Mouse (Mus musculus) liver, embryonic 12.5 days (tissue): ENCODE results near the gene Cd300lf. TPM values are rescaled to one million over a fixed set of nuclear protein-coding genes. Genes with fewer than 3 reads are reported as not detected.

Experiments used
- ATAC-seq: fragments of 200-750 bp; cut with Nextera tagmentation; 2 replicates; pipeline ENCODE4 v1.8.0; 2017; ENCODE audit warnings: moderate number of reproducible peaks, mild to moderate bottlenecking, moderate library complexity
- H3K27ac ChIP-seq: fragments of 300-500 bp; sonication (generic); 2 replicates; pipeline ENCODE4 v1.5.1; 2016; ENCODE audit warnings: mild to moderate bottlenecking
- H3K27me3 ChIP-seq: fragments of 300-500 bp; sonication (generic); replicated peaks from 2 replicates; pipeline ENCODE4 v1.6.1; 2016; ENCODE audit warnings: mild to moderate bottlenecking, moderate library complexity
- H3K36me3 ChIP-seq: fragments of 300-500 bp; sonication (generic); 2 replicates; pipeline ENCODE4 v1.6.1; 2016; ENCODE audit warnings: mild to moderate bottlenecking, moderate library complexity
- H3K4me1 ChIP-seq: fragments of 300-500 bp; sonication (generic); 2 replicates; pipeline ENCODE4 v1.6.1; 2016
- H3K4me2 ChIP-seq: fragments of 300-500 bp; sonication (generic); 2 replicates; pipeline ENCODE4 v1.6.1; 2016; ENCODE audit warnings: mild to moderate bottlenecking, moderate library complexity
- H3K4me3 ChIP-seq: fragments of 300-500 bp; sonication (generic); 2 replicates; pipeline ENCODE4 v1.5.1; 2016; ENCODE audit warnings: mild to moderate bottlenecking, moderate library complexity
- H3K9ac ChIP-seq: fragments of 300-500 bp; sonication (generic); 2 replicates; pipeline ENCODE4 v1.6.1; 2016; ENCODE audit warnings: mild to moderate bottlenecking, moderate library complexity
- H3K9me3 ChIP-seq: fragments of 300-500 bp; sonication (generic); replicated peaks from 2 replicates; pipeline ENCODE4 v1.6.1; 2016; ENCODE audit warnings: mild to moderate bottlenecking, moderate library complexity
- WGBS: fragments of 180-500 bp; shearing (Covaris S2); methylation state at CpG from one replicate; pipeline ENCODE4 v1.1.7; 2016; ENCODE audit not compliant: insufficient replicate concordance; 5-methylcytosine and 5-hydroxymethylcytosine counted together
- polyA plus RNA-seq: library from polyadenylated mRNA; unstranded; fragments of >200 nt; fragmentation: Nextera tagmentation; extraction: Ambion mirVana; gene quantifications from 2 replicates; pipeline ENCODE4 v1.2.1, GENCODE M21; 2016

Gene Cd300lf
- polyA plus RNA-seq, 1 experiment from 2014 or later: 1.3 TPM

GRCm38 (mm10) chr11:115129508-115130126 lies 4.2 kb downstream of the Cd300lf start:
- Histone ChIP-seq H3K4me3 (no peak overlapping the region), H3K9me3 (no peaks in the 10 kb centered on the region), H3K27me3 (no peaks in the 10 kb centered on the region; the same call in 1 of the 2 replicates), H3K4me1 (no peaks in the 10 kb centered on the region), H3K27ac (no peak overlapping the region), H3K36me3 (no peaks in the 10 kb centered on the region), H3K9ac (no peak overlapping the region), H3K4me2 (no peak overlapping the region)
- 76% methylated on average over 13 of the region's 13 CpGs for WGBS
- ATAC-seq: no peak

GRCm38 (mm10) chr11:115128483-115128882 lies 5.3 kb downstream of the Cd300lf start:
- Histone ChIP-seq H3K4me1 (no peaks in the 10 kb centered on the region), H3K27me3 (no peaks in the 10 kb centered on the region; the same call in 1 of the 2 replicates), H3K36me3 (no peaks in the 10 kb centered on the region), H3K4me3 (no peak overlapping the region), H3K27ac (no peak overlapping the region), H3K9ac (no peak overlapping the region), H3K9me3 (no peaks in the 10 kb centered on the region), H3K4me2 (no peak overlapping the region)
- no peak for ATAC-seq
- 48% methylated on average over 4 of the region's 4 CpGs for whole genome bisulfite sequencing

- WGBS: 41% methylated on average over 9 of the region's 9 CpGs
- H3K9ac ChIP-seq: no peak overlapping the region
- no peaks in the 10 kb centered on the region for H3K4me1 ChIP-seq
- no peak overlapping the region for H3K4me3 ChIP-seq
- no peaks in the 10 kb centered on the region for H3K36me3 ChIP-seq
- H3K4me2 ChIP-seq: no peak overlapping the region
- no peaks in the 10 kb centered on the region for H3K27me3 ChIP-seq
- ATAC-seq: no peak
- H3K27ac ChIP-seq: no peak overlapping the region
- no peaks in the 10 kb centered on the region for H3K9me3 ChIP-seq
These were observed 14.4 kb downstream of the Cd300lf start for GRCm38 (mm10) chr11:115119409-115119808.

GRCm38 (mm10) chr11:115112196-115112595 lies 21.6 kb downstream of the Cd300lf start:
- no peaks in the 10 kb centered on the region for H3K4me1 ChIP-seq
- H3K27ac ChIP-seq: no peak overlapping the region
- H3K9me3 ChIP-seq: no peaks in the 10 kb centered on the region
- H3K36me3 ChIP-seq: no peaks in the 10 kb centered on the region
- H3K9ac ChIP-seq: no peak overlapping the region
- WGBS: 37% methylated on average over 3 of the region's 3 CpGs
- H3K4me3 ChIP-seq: no peak overlapping the region
- no peak overlapping the region for H3K4me2 ChIP-seq
- no peaks in the 10 kb centered on the region for H3K27me3 ChIP-seq
- no peak for ATAC-seq

DNA sequence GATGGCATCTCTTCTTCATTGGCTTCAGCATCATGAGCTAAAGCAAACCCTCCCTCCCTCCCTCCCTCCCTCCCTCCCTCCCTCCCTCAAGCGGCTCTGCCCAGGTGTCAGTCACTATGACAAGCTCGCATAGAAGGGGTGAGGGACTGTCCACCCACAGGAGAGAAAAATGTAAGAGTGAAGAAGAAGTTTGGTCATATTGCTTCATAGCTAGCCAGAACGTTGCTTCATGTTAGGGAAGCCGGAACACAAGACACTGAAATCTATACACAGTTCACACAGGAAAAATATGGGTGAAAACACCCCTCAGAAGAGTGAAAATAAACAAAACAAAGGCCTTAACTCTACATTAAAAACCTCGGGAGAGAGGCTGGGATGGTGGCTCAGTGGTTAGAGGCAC lies 23.5 kb downstream of the Cd300lf start:
- H3K4me3 ChIP-seq: no peak overlapping the region

GRCm38 (mm10) chr11:115108176-115108575 lies 25.6 kb downstream of the Cd300lf start:
- no peaks in the 10 kb centered on the region for H3K4me1 ChIP-seq
- 79% methylated on average over 8 of the region's 8 CpGs for WGBS
- no peak overlapping the region for H3K9ac ChIP-seq
- no peaks in the 10 kb centered on the region for H3K9me3 ChIP-seq
- no peak overlapping the region for H3K27ac ChIP-seq
- no peak overlapping the region for H3K4me2 ChIP-seq
- H3K36me3 ChIP-seq: no peaks in the 10 kb centered on the region
- no peaks in the 10 kb centered on the region for H3K27me3 ChIP-seq
- no peak for ATAC-seq
- no peak overlapping the region for H3K4me3 ChIP-seq

More for the DNA sequence above, 23.5 kb downstream of the Cd300lf start:
- WGBS: 52% methylated on average over 4 of the region's 5 CpGs
- no peaks in the 10 kb centered on the region for H3K9me3 ChIP-seq
- no peaks in the 10 kb centered on the region for H3K4me1 ChIP-seq
- no peak overlapping the region for H3K4me2 ChIP-seq
- H3K9ac ChIP-seq: no peak overlapping the region
- no peak for ATAC-seq
- no peak overlapping the region for H3K27ac ChIP-seq
- no peaks in the 10 kb centered on the region for H3K27me3 ChIP-seq
- H3K36me3 ChIP-seq: no peaks in the 10 kb centered on the region

DNA sequence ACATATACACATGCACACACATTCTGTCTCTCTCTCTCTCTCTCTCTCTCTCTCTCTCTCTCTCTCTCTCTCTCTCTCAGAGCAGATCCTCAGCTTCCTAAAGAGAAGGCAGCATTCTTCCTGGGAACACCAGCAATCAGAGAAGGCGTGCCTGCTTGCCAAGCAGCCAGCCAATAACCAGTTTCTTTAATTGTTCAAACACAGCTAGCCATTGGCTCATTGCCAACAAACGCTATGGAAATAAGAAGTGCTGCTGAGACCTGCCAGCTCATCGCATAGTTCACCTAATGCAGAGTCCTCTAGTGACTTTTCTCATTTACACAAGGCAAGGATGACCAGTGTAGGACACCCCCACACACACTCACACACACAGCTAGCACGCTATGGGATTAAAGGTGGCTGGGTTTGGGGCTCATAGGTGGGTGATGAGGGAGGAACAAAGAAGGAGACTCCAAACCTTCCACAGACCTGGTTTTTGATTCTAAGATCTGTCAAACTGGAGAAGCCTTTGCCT lies 26.3 kb downstream of the Cd300lf start:
- no peak overlapping the region for H3K4me2 ChIP-seq
- no peaks in the 10 kb centered on the region for H3K4me1 ChIP-seq
- H3K27me3 ChIP-seq: no peaks in the 10 kb centered on the region
- WGBS: 57% methylated on average over 4 of the region's 4 CpGs
- no peak overlapping the region for H3K27ac ChIP-seq
- no peak for ATAC-seq
- no peak overlapping the region for H3K9ac ChIP-seq
- H3K9me3 ChIP-seq: no peaks in the 10 kb centered on the region
- no peaks in the 10 kb centered on the region for H3K36me3 ChIP-seq
- H3K4me3 ChIP-seq: no peak overlapping the region

GRCm38 (mm10) chr11:115106638-115107037 lies 27.2 kb downstream of the Cd300lf start:
- WGBS: 48% methylated on average over 2 of the region's 2 CpGs
- no peak for ATAC-seq
- H3K4me2 ChIP-seq: no peak overlapping the region

DNA sequence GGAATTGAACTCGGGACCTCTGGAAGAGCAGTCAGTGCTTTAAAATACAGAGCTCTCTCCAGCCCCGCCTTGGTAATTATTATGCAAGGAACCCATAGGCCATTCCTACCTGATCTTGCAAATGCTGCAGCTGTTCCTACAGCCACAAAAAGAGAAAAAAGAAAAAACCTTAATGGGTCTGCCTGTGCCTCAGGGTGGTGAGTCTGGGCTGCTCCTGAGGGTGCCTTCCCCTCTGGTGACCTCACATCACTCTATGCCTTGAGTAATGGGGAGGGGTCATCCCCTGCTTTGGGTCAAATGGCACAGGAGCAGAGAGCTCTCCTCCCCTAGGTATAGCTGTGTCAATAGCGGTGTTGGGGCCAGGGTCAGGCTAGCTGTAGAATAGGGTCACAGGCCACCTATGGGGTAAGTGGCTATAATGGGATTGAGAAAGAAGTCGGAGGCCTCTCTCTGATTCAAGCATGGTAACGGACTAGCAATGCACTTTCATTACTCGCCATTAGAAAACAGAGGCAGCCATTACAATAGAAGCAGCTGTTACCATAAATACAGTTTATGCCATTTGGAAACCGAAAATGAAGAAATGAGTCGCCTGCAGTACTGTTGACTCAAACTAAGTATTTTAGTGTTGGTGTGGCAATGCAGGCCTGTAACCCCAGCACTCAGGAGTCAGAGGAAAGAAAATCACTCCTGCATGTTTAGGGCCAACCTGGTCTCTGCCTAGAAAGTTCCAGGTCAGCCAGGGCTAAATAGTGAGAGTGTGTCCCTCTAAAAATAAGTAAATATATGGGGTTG lies 28.8 kb downstream of the Cd300lf start:
- no peaks in the 10 kb centered on the region for H3K36me3 ChIP-seq
- 66% methylated on average over 8 of the region's 8 CpGs for WGBS
- H3K27ac ChIP-seq: no peak overlapping the region
- no peaks in the 10 kb centered on the region for H3K27me3 ChIP-seq
- no peak overlapping the region for H3K4me3 ChIP-seq
- no peak overlapping the region for H3K4me2 ChIP-seq
- no peak overlapping the region for H3K9ac ChIP-seq
- no peak for ATAC-seq
- H3K9me3 ChIP-seq: no peaks in the 10 kb centered on the region
- H3K4me1 ChIP-seq: no peaks in the 10 kb centered on the region

More at GRCm38 (mm10) chr11:115106638-115107037, 27.2 kb downstream of the Cd300lf start:
- Histone ChIP-seq H3K27me3 (no peaks in the 10 kb centered on the region), H3K27ac (no peak overlapping the region), H3K9me3 (no peaks in the 10 kb centered on the region), H3K4me3 (no peak overlapping the region), H3K36me3 (no peaks in the 10 kb centered on the region), H3K4me1 (no peaks in the 10 kb centered on the region), H3K9ac (no peak overlapping the region)

DNA sequence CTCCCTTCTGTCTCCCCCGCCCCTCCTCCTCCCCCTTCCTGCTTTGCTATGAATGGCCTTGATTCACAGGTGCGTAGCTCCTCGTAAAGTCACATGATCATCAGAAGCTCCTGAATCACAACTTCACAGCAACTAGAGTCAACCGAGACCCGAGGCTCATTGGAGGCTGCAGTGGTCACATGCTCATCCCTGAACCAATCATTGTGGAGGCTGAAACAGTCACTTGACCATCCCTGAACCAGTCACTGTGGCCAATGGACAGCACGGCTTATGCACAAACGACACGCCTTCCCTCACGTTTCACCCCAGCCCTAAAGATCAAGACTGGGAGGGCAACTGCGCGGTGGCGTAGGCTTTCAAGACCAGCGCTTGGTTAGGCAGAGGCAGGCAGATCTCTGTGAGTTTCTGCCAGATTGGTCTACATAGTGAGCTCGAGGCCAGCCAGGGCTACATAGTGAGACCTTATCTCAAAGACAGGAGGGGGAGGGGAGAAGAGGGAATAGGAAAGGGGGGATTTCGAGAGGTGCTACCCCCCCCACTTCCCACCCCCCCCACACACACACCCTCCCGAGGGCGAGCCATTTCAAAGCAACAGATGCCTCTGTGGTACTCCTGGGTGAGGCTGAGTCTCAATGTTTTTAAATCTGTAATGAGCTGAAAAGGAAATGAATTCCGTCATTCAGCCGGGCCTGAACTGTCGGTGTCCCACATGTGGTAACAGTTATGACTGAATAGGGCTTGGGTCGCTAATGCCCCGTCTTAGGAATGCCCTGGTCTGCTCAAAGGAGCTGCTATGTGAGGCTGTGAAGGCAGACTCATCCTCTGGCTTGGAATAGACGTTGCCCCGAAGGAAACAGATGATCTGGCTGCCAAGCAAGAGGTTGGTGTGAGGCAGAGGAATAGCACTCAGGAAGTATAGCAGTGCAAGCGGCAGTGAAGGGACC lies 30.1 kb downstream of the Cd300lf start:
- no peaks in the 10 kb centered on the region for H3K36me3 ChIP-seq
- no peaks in the 10 kb centered on the region for H3K9me3 ChIP-seq
- H3K4me1 ChIP-seq: no peaks in the 10 kb centered on the region
- H3K27me3 ChIP-seq: no peaks in the 10 kb centered on the region
- no peak overlapping the region for H3K27ac ChIP-seq
- H3K4me2 ChIP-seq: no peak overlapping the region
- 71% methylated on average over 25 of the region's 25 CpGs for WGBS
- H3K4me3 ChIP-seq: no peak overlapping the region
- no peak overlapping the region for H3K9ac ChIP-seq
- ATAC-seq: no peak

GRCm38 (mm10) chr11:115102116-115102515 lies 31.7 kb downstream of the Cd300lf start:
- Histone ChIP-seq H3K4me3 (no peak overlapping the region), H3K9ac (no peak overlapping the region), H3K27ac (no peak overlapping the region), H3K27me3 (no peaks in the 10 kb centered on the region), H3K36me3 (no peaks in the 10 kb centered on the region), H3K4me1 (no peaks in the 10 kb centered on the region), H3K9me3 (no peaks in the 10 kb centered on the region), H3K4me2 (no peak overlapping the region)
- WGBS: 89% methylated on average over 9 of the region's 9 CpGs
- no peak for ATAC-seq
